Mouse (Mus musculus) stomach, embryonic 16.5 days (tissue): ENCODE results near the gene 1190007I07Rik. TPM values are rescaled to one million over a fixed set of nuclear protein-coding genes. Genes with fewer than 3 reads are reported as not detected.

Experiments used
- polyA plus RNA-seq: library from polyadenylated mRNA; unstranded; fragments of >200 nt; fragmentation: Nextera tagmentation; extraction: Ambion mirVana; gene quantifications from 2 replicates; pipeline ENCODE4 v1.2.1, GENCODE M21; 2015

1190007I07Rik gene
- polyA plus RNA-seq, 1 experiment from 2014 or later = 42.1 TPM

Other genes with a start within 250 kb of the 1190007I07Rik start
- gene Gm1553, start 130.6 kb downstream of the 1190007I07Rik start, polyA plus RNA-seq = not detected in 2 replicates
- gene Tdg, start 6.6 kb upstream of the 1190007I07Rik start, polyA plus RNA-seq = 105 and 111 TPM in 2 replicates
- gene Glt8d2, start 67.4 kb upstream of the 1190007I07Rik start, polyA plus RNA-seq = 9.1 and 9.7 TPM in 2 replicates
- 36.0 and 45.1 TPM in 2 replicates for gene Hcfc2, start 72.9 kb upstream of the 1190007I07Rik start, polyA plus RNA-seq
- gene Nfyb, start 140.9 kb upstream of the 1190007I07Rik start, polyA plus RNA-seq = 39.8 and 39.9 TPM in 2 replicates
- 77.4 and 79.4 TPM in 2 replicates for gene Txnrd1, start 210.7 kb upstream of the 1190007I07Rik start, polyA plus RNA-seq
- 0.40 and 0.46 TPM in 2 replicates for gene Eid3, start 243.4 kb upstream of the 1190007I07Rik start, polyA plus RNA-seq